Mouse (Mus musculus): Measurements from ENCODE around the gene Kalrn.

The Kalrn gene

DNA sequence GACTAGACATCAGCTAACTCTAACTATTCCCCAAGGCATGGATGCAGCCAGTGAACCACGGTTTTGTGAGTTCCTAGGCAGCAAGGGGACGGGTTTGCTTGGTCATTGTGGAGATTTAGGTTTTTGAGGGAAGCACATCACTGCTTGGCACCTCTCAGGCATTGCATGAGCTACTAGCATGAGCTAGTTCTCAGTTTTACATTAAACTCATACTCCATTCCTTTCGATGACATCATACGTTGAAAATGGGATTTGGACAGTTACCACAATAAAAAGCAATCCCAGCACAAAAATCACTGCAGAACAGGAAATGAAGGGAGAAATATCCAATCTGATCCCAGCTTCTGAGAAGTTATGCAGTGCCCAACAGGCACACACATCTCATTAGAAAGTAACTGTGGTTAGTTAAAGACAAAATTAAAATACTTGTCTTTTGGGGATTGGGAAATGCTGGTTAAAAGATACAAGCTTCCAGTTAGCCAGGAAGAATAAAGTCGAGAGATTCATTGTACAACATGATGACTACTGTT lies 23.8 kb downstream of the Kalrn start:
- DNase-seq, result no peak

DNA sequence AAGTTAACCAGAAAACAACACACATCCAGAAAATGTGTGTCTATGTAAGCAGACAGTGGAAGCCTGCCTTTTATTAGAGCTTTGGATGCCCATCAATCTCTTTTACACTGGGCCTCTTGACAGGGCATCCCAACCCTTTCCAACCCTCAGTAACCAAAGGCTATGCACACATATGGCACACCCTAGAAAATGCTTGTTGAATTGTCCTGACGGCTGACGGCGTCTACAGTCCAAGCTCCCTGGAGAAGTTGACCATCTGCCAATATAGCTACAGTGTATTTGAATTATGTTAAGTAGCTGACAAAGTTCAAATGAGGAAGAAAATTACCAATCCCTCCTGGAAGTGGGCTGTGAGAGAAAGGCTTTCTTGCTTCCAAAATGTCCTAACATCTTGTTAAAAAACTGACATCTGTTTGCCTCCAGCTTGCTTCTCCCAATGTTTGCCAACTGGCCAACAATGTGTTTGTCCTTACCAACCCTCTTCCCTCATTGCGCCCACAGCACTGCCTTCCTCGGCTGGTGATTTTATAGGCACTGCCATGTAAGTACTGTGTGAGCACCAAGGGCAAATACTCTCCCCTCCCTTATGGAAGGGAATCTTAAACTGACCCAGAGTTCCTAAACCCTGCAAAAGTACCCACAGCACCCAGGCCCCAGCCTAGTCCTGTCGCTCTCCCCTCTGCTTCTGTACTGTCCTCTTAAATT lies 26.4 kb downstream of the Kalrn start:
- DNase-seq, result no peak

GRCm38 (mm10) chr16:34543754-34544153 lies 29.6 kb downstream of the Kalrn start:
- no peak for DNase-seq

GRCm38 (mm10) chr16:34542341-34542740 lies 31.0 kb downstream of the Kalrn start:
- DNase-seq, result no peak

- DNase-seq, result no peak
Measured at GRCm38 (mm10) chr16:34538679-34539185, 34.6 kb downstream of the Kalrn start.

- DNase-seq, result peak; percentile 70 to 77
Measured at GRCm38 (mm10) chr16:34536300-34536699, 37.0 kb downstream of the Kalrn start.

- DNase-seq, result no peak
Measured at GRCm38 (mm10) chr16:34535135-34535534, 38.2 kb downstream of the Kalrn start.

DNA sequence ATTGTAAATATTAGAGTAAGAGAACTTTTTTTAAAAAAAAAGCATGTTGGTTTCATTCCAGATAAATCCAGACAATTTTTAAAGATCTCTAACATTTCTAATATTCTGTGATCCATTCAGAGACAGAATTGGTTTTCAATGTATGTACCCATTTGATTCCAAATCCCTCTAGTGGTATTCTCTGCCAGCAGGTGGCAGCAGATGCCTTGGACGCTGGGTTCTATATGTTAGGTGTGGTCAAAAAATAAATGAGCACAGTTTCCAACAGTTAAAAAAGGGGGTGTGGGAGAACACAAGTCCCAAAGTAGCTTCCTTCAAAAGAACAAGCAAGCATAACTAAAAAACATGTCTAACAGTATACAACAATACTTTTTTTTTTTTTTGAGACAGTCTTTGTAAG lies 41.8 kb downstream of the Kalrn start:
- peak; percentile 23 to 63 for DNase-seq

DNA sequence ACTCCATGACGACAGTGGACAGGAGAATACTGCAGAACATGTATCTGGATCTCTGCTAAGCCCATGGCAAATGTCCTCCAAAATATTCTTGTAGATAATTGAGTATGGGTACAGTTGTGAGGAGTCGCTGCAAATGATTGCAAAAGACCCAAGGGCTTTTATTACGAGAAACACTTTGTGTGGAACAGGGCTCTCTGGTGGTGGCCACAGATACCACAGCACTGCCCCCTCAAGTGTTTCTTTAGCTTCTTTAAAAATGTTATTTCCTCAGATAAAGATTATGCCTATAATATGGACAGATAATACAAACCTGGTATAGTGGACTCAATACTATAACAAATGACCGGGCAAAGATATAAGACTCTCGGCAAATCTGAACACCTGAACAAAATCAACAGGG lies 43.3 kb downstream of the Kalrn start:
- DNase-seq, result no peak

GRCm38 (mm10) chr16:34528234-34528983 lies 44.9 kb downstream of the Kalrn start:
- no peak for DNase-seq

DNA sequence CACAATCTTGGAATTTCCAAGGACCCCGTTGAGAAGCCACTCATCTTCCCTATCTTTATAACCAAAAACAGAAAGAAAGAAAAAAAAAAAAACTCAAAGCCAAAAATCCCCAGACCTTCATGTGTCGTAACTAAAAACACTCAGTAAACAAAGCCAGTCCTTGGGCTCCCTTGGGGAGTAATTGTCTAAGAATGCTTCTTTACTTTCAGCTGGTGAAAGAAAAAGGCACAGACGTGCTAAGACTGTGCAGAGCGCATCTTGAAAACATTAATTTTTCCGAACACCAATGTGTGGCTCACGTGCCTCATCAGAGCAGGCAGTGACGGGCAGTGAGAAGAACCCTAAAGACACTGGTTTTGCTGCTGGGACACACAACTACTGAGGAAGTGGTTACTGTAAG lies 47.0 kb downstream of the Kalrn start:
- DNase-seq, result no peak

DNA sequence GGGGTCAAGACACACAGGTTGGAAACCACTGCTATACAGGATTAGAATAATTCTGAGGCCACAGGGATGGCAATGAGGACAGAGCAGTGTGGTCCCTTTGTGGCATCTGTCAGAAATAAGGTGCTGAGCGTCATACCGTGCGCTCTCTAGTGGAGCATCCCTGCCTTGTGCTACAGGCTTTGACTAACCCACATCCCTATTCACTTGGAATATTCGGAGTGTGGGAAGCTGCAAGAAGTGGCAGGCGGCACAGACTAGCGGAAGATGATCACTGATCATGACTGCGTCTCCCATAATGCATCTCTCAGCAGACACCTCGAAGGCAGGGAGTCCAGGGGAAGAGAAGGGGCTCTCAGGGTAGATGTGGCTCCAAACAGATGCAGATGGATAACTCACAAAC lies 47.5 kb downstream of the Kalrn start:
- no peak for DNase-seq

GRCm38 (mm10) chr16:34525205-34525604 lies 48.1 kb downstream of the Kalrn start:
- DNase-seq, result no peak

DNA sequence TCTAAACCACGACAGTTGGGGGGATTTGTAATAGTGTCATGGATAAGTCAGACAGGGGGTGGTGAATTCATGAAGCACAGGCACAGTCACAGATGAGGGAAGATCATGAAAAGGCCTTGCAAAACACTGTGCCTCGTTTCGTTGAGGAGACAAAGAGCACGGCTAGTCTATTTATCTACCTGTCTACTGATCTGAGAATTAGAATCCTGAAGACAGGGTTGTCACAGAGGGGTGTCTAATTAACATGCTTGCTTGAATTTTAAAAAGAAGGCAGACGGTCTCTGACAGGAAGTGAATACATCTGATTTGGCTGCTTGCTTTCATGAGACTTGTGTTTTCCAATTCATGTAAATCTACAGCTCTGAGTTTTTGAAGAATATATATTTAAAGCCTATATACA lies 52.3 kb downstream of the Kalrn start:
- no peak for DNase-seq

DNA sequence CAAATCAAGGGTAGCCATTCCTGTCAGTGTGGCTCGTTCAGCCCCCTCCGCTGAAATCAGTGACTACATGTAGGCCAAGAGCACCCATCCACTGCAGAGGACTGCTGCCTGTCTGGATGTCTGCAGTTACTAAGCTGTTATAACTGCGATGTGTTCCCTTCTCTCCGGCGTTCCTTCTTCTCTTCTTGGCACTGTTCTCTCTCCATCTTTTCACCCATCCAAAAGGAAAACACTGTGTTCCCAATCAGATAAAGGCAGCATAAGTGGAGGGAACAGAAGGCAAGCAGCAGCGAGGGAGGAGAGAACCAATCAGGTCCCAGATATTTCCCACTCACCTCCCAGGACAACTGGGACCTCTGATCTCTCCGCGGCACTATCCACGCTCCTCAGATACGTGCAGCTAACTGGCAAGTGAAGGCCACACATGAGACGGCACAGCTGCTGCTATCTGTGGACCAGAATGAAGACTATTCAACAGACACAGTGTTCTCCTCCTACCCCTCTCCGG lies 56.4 kb downstream of the Kalrn start:
- no peak for DNase-seq

- no peak for DNase-seq
Measured at GRCm38 (mm10) chr16:34515485-34515884, 57.8 kb downstream of the Kalrn start.

- DNase-seq, result no peak
Measured at GRCm38 (mm10) chr16:34513956-34514593, 59.3 kb downstream of the Kalrn start.

DNA sequence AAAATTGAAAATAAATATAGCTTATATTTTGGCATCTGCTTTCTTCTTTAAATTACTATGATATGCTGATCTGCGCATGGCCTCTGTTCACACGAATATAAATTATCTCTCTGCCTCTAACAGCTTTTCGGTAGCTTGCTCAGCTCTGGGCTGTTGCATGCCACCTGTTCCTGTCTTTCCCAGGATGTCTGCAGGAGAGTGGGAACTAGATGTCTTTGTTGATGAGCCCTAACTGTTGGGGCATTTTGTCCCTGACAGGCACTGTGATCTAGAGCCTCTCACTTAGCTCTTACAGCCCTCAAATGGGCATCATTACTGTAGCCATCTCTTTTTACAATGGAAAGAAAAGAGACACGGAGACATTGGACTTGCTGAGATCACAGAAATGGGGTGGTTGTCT lies 61.0 kb downstream of the Kalrn start:
- no peak for DNase-seq

- no peak for DNase-seq
Measured at GRCm38 (mm10) chr16:34508125-34508524, 65.2 kb downstream of the Kalrn start.

DNA sequence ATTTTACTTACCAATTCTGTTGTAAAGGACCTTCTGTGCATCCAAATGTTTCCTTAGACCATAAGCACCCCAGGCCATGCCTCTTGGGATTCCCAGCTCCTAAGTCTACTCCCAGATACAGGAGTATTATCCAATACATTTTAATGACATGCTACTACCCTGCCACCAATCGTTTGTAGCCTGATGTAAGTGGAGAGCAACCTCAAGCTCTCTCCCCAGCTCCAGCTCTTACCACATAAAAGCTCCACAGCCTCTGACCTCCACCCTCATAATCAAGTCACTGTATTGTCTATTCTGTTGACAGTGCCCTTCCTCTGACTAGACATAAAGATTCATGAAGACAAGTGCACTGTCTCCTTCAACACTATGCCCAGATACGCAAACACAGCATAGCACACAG lies 67.3 kb downstream of the Kalrn start:
- DNase-seq, result no peak

- no peak for DNase-seq
Measured at GRCm38 (mm10) chr16:34504250-34504649, 69.1 kb downstream of the Kalrn start.

GRCm38 (mm10) chr16:34502110-34502509 lies 71.2 kb downstream of the Kalrn start:
- DNase-seq, result no peak

DNA sequence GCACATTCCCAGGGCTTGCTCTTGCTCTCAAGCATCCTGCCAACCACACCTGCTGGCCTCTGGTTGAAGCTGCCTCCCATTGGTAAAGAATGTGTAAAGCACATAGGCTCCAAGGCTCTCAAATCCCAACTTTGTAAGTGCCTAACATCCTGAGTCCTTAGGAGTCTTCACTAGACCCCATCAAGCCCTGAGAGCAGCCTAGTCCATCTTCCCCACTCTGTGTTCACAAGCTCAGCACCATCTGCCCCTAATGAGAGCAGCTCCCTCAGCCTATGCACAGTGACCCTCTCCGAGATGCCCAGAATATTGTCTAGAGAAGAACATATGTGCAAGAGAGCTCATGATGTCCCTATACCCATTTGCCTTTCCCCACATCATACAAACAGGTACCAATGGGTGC lies 78.6 kb downstream of the Kalrn start:
- no peak for DNase-seq
